Mouse (Mus musculus): ENCODE data around the gene Iba57. TPM values are rescaled to one million over a fixed set of nuclear protein-coding genes. Genes with fewer than 3 reads are reported as not detected.

Iba57 gene
- polyA plus RNA-seq (2015; fragmentation: Nextera tagmentation; extraction: Ambion mirVana) = 11.9 and 14.3 TPM in 2 replicates

GRCm38 (mm10) chr11:59163255-59164236 is at the start of gene Iba57:
Iba57 (minus strand) TSS chr11:59163739.

GRCm38 (mm10) chr11:59208153-59208831 is 44.8 kb upstream of the Iba57 start, which contains the start of gene 2310033P09Rik:
2310033P09Rik (plus strand) TSS chr11:59208321.

GRCm38 (mm10) chr11:59202081-59202995 is 38.8 kb upstream of the Iba57 start, which contains the start of gene Mrpl55:
Mrpl55 (plus strand) TSS chr11:59202486.

GRCm38 (mm10) chr11:59192059-59192386 is 28.5 kb upstream of the Iba57 start, which contains the start of gene Guk1:
Guk1 (minus strand) TSS chr11:59192212.

GRCm38 (mm10) chr11:59182864-59183331 is 19.4 kb upstream of the Iba57 start, which contains the start of gene Gjc2:
Gjc2 (minus strand) TSS chr11:59183213.

GRCm38 (mm10) chr11:59135904-59136452 is 27.6 kb downstream of the Iba57 start, which contains the start of gene Obscn:
Obscn (minus strand) TSS chr11:59136402.

Other genes starting within 250 kb of the Iba57 start
- gene Btnl10, start 245.8 kb downstream of the Iba57 start, polyA plus RNA-seq (2015; fragmentation: Nextera tagmentation; extraction: Ambion mirVana) = 22.2 and 26.7 TPM in 2 replicates
- 175 TPM in 2 replicates for gene Rnf187, start 224.8 kb downstream of the Iba57 start, polyA plus RNA-seq (2015; fragmentation: Nextera tagmentation; extraction: Ambion mirVana)
- 14.6 and 17.4 TPM in 2 replicates for gene Hist3h2ba, start 214.8 kb downstream of the Iba57 start, polyA plus RNA-seq (2015; fragmentation: Nextera tagmentation; extraction: Ambion mirVana)
- 26.0 and 27.0 TPM in 2 replicates for gene Hist3h2a, start 209.1 kb downstream of the Iba57 start, polyA plus RNA-seq (2015; fragmentation: Nextera tagmentation; extraction: Ambion mirVana)
- gene Trim17, start 209.1 kb downstream of the Iba57 start, polyA plus RNA-seq (2015; fragmentation: Nextera tagmentation; extraction: Ambion mirVana) = 0.08 and 0.17 TPM in 2 replicates
- 14.6 and 17.4 TPM in 2 replicates for gene Trim11, start 185.6 kb downstream of the Iba57 start, polyA plus RNA-seq (2015; fragmentation: Nextera tagmentation; extraction: Ambion mirVana)
- 0.17 and 0.22 TPM in 2 replicates for gene Obscn, start 27.3 kb downstream of the Iba57 start, polyA plus RNA-seq (2015; fragmentation: Nextera tagmentation; extraction: Ambion mirVana)
- 0.59 and 1.2 TPM in 2 replicates for gene Gjc2, start 19.5 kb upstream of the Iba57 start, polyA plus RNA-seq (2015; fragmentation: Nextera tagmentation; extraction: Ambion mirVana)
- gene Guk1, start 28.5 kb upstream of the Iba57 start, polyA plus RNA-seq (2015; fragmentation: Nextera tagmentation; extraction: Ambion mirVana) = 84.0 and 88.0 TPM in 2 replicates
- gene Mrpl55, start 38.7 kb upstream of the Iba57 start, polyA plus RNA-seq (2015; fragmentation: Nextera tagmentation; extraction: Ambion mirVana) = 67.0 and 70.0 TPM in 2 replicates
- 34.5 and 37.9 TPM in 2 replicates for gene 2310033P09Rik, start 44.6 kb upstream of the Iba57 start, polyA plus RNA-seq (2015; fragmentation: Nextera tagmentation; extraction: Ambion mirVana)
- 241 and 269 TPM in 2 replicates for gene Arf1, start 64.5 kb upstream of the Iba57 start, polyA plus RNA-seq (2015; fragmentation: Nextera tagmentation; extraction: Ambion mirVana)
- 0.08 TPM in 1 of 2 replicates, not detected in the other for gene Wnt3a, start 127.0 kb upstream of the Iba57 start, polyA plus RNA-seq (2015; fragmentation: Nextera tagmentation; extraction: Ambion mirVana)
- 0.88 and 1.5 TPM in 2 replicates for gene Wnt9a, start 143.2 kb upstream of the Iba57 start, polyA plus RNA-seq (2015; fragmentation: Nextera tagmentation; extraction: Ambion mirVana)
- not detected in 2 replicates for gene Prss38, start 211.9 kb upstream of the Iba57 start, polyA plus RNA-seq (2015; fragmentation: Nextera tagmentation; extraction: Ambion mirVana)